Mouse (Mus musculus): ENCODE data around the gene Scamp2. TPM values are rescaled to one million over a fixed set of nuclear protein-coding genes. Genes with fewer than 3 reads are reported as not detected.

Gene Scamp2
- polyA plus RNA-seq, 1 experiment from 2014 or later: 56.2 TPM

DNA sequence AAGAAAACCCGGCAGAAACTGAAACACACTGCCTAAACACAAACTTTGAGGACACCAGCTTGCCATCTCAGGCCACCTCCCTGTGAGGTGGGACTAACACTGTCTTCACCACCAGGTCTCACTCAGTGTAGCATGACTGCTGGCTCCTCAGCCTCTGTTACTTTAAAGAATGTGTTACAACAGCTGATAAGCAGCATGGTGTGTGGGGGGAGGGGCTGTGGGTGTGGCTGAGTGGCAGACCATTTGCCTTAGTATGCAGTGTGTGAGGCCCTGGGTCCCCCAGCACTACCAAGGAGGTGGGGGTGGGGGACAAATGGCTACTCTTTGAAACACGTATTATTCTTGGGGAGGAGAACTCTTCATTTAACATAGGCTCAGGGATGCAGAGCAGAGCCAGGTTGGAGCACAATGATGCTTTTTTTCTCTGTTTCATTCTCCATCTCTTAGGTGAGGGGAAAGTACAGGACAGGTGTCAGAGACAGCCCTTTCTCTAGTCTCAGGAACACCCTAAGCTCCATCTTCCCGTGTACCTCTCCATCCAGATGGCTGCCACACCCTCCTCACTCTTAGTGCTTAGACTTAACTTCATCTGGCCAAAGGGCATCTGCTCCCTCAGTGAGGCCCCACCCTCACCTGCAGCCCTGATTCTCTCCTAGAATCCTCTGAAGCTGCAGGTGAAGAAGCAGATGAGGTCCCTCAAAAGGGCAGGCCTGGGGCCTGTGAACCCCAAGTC, 40.0 kb downstream of the Scamp2 start:
- peaks cover 22% of the 10 kb centered on the region for H3K4me1 ChIP-seq

GRCm38 (mm10) chr9:57601353-57601706, 40.6 kb downstream of the Scamp2 start:
- no peaks in the 10 kb centered on the region for H3K9me3 ChIP-seq
- no peak overlapping the region for H3K4me3 ChIP-seq
- no peak for ATAC-seq (ENCODE audit: insufficient number of reproducible peaks, insufficient read depth, low FRiP score, low TSS enrichment)
- peaks cover 12% of the 10 kb centered on the region; the same call in 1 of the 2 replicates for H3K27me3 ChIP-seq
- H3K36me3 ChIP-seq: no peaks in the 10 kb centered on the region
- peaks cover 25% of the 10 kb centered on the region for H3K4me1 ChIP-seq
- H3K27ac ChIP-seq: no peak overlapping the region
- no peak overlapping the region for H3K4me2 ChIP-seq (replicated peaks)
- 47% methylated on average over 2 of the region's 2 CpGs for WGBS
- no peak overlapping the region for H3K9ac ChIP-seq

More for the DNA sequence above, 40.0 kb downstream of the Scamp2 start:
- Histone ChIP-seq H3K27me3 (peaks cover 7% of the 10 kb centered on the region; the same call in 1 of the 2 replicates), H3K27ac (no peak overlapping the region), H3K4me3 (no peak overlapping the region), H3K4me2 (replicated peaks) (no peak overlapping the region), H3K9ac (no peak overlapping the region), H3K9me3 (no peaks in the 10 kb centered on the region), H3K36me3 (no peaks in the 10 kb centered on the region)
- ATAC-seq (ENCODE audit: insufficient number of reproducible peaks, insufficient read depth, low FRiP score, low TSS enrichment): no peak
- 14% methylated on average over 3 of the region's 3 CpGs for WGBS

- H3K27ac ChIP-seq: no peak overlapping the region
- peaks cover 12% of the 10 kb centered on the region; the same call in 1 of the 2 replicates for H3K27me3 ChIP-seq
- H3K4me3 ChIP-seq: no peak overlapping the region
- H3K9ac ChIP-seq: no peak overlapping the region
- H3K36me3 ChIP-seq: no peaks in the 10 kb centered on the region
- ATAC-seq (ENCODE audit: insufficient number of reproducible peaks, insufficient read depth, low FRiP score, low TSS enrichment): no peak
- peaks cover 30% of the 10 kb centered on the region for H3K4me1 ChIP-seq
- 63% methylated on average over 8 of the region's 8 CpGs for WGBS
- no peak overlapping the region for H3K4me2 ChIP-seq (replicated peaks)
- no peaks in the 10 kb centered on the region for H3K9me3 ChIP-seq
Measured at GRCm38 (mm10) chr9:57602098-57602497, 41.4 kb downstream of the Scamp2 start.

GRCm38 (mm10) chr9:57604875-57605274, 44.1 kb downstream of the Scamp2 start:
- no peaks in the 10 kb centered on the region for H3K36me3 ChIP-seq
- no peak for ATAC-seq (ENCODE audit: insufficient number of reproducible peaks, insufficient read depth, low FRiP score, low TSS enrichment)
- WGBS: 77% methylated on average over 4 of the region's 4 CpGs

DNA sequence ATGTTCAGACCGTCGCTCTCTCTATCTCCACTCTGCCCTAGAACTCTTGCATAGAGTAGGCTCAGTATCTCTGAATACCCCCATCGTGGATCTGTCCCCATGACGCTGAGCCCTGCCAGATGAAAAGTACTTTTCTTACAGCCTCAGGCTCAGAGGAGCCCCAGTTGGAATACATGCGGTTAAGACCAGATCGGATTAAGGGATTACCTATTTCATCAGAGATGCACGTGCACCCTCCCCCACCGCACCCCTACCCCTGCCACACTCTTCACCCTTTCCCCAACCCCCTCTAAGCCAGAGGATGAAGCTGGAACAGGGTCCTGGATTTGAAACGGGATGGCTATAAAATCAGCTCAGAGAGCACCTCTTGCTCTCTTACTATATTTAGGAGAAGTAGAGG, 44.8 kb downstream of the Scamp2 start:
- 12% methylated on average over 9 of the region's 9 CpGs for WGBS
- Histone ChIP-seq H3K36me3 (no peaks in the 10 kb centered on the region), H3K4me3 (no peak overlapping the region), H3K9ac (no peak overlapping the region), H3K4me1 (peaks cover 14% of the 10 kb centered on the region), H3K9me3 (no peaks in the 10 kb centered on the region), H3K27ac (no peak overlapping the region), H3K4me2 (replicated peaks) (no peak overlapping the region), H3K27me3 (peaks cover 12% of the 10 kb centered on the region; the same call in 1 of the 2 replicates)
- ATAC-seq (ENCODE audit: insufficient number of reproducible peaks, insufficient read depth, low FRiP score, low TSS enrichment): no peak

More at GRCm38 (mm10) chr9:57604875-57605274, 44.1 kb downstream of the Scamp2 start:
- Histone ChIP-seq H3K4me2 (replicated peaks) (no peak overlapping the region), H3K9ac (no peak overlapping the region), H3K27me3 (peaks cover 12% of the 10 kb centered on the region; the same call in 1 of the 2 replicates), H3K27ac (no peak overlapping the region), H3K4me3 (no peak overlapping the region), H3K9me3 (no peaks in the 10 kb centered on the region), H3K4me1 (peaks cover 18% of the 10 kb centered on the region)

DNA sequence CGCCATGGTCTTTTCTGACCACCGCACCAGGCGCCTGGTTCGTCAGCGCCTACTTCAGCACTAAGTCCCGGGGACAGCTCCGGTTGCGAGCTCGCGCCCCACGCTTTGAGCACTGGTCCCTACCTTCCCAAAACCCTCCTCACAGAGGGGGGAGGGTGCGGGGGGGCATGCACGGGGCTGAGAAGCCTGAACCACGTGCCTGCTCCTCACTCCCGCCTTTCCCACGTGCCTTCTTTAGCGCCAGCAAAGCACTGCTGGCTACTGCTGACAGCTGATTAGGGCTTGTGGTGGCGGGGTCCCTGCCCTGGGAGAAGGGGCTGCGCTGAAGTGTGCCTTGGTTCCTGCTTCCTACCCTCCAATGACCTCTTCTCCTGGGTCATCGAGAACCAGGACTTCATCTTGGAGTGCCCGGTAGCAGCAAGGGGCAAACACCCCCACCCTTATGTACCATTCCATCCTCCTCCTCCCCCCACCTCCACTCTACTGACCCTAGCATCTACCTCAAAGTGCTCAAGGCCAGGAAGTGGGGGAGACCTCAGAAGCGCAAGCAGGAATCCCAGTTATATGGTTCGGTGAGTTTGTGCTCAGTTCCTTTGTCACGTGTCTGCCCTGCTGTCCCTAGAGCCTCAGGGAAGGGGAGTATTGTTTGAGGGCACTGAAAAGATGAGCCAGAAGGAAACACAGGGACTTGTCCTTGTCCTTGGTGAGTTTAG, 45.6 kb downstream of the Scamp2 start, which contains the start of gene Cplx3:
Gene Cplx3, minus strand, starts transcription at position 143 of the 713 bp plus-strand sequence.
- Histone ChIP-seq H3K4me3 (no peak within 1 kb of the TSS), H3K9me3 (no peaks in the 10 kb centered on the region), H3K36me3 (no peaks in the 10 kb centered on the region), H3K4me1 (peaks cover 9% of the 10 kb centered on the region; the same call in 1 of the 2 replicates), H3K27ac (no peak within 1 kb of the TSS), H3K27me3 (peaks cover 12% of the 10 kb centered on the region; the same call in 1 of the 2 replicates), H3K9ac (no peak within 1 kb of the TSS), H3K4me2 (replicated peaks) (peak within 1 kb of the TSS; percentile 29)
- WGBS: 5% methylated on average over 24 of the region's 24 CpGs
- ATAC-seq (ENCODE audit: insufficient number of reproducible peaks, insufficient read depth, low FRiP score, low TSS enrichment): peak; percentile 82; the same call in 1 of the 2 replicates

DNA sequence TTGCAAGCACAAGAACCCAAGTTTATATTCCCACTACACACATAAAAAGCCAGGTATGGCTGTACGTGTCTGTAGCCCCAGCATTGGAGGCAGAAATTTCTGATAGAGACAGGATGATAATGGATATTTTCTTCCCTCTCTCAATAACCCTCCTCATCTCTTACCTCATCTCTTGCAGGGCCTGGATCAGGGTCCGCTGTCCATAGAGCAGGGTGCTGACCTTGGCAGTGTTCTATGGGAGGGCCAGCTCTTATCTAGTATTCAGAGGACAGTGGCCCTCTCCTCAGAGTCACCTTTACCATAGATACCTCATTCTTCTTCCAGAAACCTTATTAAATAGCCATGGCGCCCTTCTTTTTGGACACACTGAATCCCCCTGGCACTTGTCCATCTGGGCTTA, 49.1 kb downstream of the Scamp2 start:
- no peaks in the 10 kb centered on the region for H3K36me3 ChIP-seq
- ATAC-seq (ENCODE audit: insufficient number of reproducible peaks, insufficient read depth, low FRiP score, low TSS enrichment): no peak
- no peak overlapping the region for H3K4me2 ChIP-seq (replicated peaks)
- no peak overlapping the region for H3K4me3 ChIP-seq
- 56% methylated on average over 3 of the region's 3 CpGs for WGBS
- H3K27ac ChIP-seq: no peak overlapping the region
- H3K27me3 ChIP-seq: peaks cover 7% of the 10 kb centered on the region; the same call in 1 of the 2 replicates
- H3K9me3 ChIP-seq: no peaks in the 10 kb centered on the region
- peaks cover 9% of the 10 kb centered on the region; the same call in 1 of the 2 replicates for H3K4me1 ChIP-seq
- no peak overlapping the region for H3K9ac ChIP-seq

DNA sequence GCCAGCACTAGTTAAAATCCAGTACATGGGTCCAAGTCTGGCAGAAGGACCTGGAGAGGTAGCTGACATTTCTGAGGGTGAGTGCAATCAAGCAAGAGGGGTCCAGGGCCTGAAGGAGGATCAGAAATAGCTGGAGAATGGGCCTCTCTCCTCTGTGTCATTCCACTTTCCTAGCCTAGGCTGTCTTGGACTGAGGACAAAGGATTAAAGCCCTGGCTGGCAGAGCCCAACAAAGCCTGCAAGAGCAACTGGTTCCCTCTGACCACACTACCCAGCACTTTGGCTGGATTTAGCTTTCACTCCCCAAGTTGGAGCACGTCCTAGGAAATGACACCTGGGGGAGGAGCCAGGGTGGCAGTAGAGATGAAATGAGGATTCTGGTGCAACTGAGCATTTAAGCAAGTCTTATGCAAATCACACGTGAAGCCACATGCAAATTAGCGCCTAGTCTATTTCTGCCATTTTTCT, 49.6 kb downstream of the Scamp2 start:
- H3K9ac ChIP-seq: no peak overlapping the region
- no peak overlapping the region for H3K4me2 ChIP-seq (replicated peaks)
- peaks cover 9% of the 10 kb centered on the region; the same call in 1 of the 2 replicates for H3K4me1 ChIP-seq
- H3K4me3 ChIP-seq: no peak overlapping the region
- H3K27ac ChIP-seq: no peak overlapping the region
- no peak for ATAC-seq (ENCODE audit: insufficient number of reproducible peaks, insufficient read depth, low FRiP score, low TSS enrichment)
- peaks cover 5% of the 10 kb centered on the region; the same call in 1 of the 2 replicates for H3K27me3 ChIP-seq
- 54% methylated on average over 3 of the region's 3 CpGs for WGBS
- H3K36me3 ChIP-seq: no peaks in the 10 kb centered on the region
- H3K9me3 ChIP-seq: no peaks in the 10 kb centered on the region

DNA sequence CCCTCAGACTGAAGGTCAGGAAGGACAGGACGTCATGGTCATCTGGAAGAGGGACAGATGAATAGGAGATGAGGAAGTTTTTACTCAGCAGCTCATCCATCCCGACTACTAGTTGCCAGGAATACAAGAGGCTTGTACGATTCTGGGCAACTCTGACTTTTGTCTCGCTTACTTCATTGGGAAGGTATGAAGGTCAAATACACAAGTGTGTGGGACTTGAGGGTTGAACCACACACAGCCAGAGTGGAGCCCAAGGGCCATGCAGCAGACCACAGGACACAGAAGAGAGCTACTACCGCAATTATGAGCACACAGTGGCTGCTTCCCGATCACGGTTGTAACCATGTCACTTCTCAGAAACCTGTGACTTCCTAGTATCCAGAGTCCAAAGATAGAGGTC, 51.8 kb downstream of the Scamp2 start:
- Histone ChIP-seq H3K9ac (no peak overlapping the region), H3K4me1 (no peaks in the 10 kb centered on the region), H3K4me2 (replicated peaks) (no peak overlapping the region), H3K9me3 (no peaks in the 10 kb centered on the region), H3K27me3 (no peaks in the 10 kb centered on the region), H3K4me3 (no peak overlapping the region), H3K27ac (no peak overlapping the region), H3K36me3 (no peaks in the 10 kb centered on the region)
- WGBS: 77% methylated on average over 7 of the region's 7 CpGs
- no peak for ATAC-seq (ENCODE audit: insufficient number of reproducible peaks, insufficient read depth, low FRiP score, low TSS enrichment)

- Histone ChIP-seq H3K4me1 (no peaks in the 10 kb centered on the region), H3K27me3 (no peaks in the 10 kb centered on the region), H3K4me3 (no peak overlapping the region), H3K9ac (no peak overlapping the region), H3K36me3 (no peaks in the 10 kb centered on the region), H3K9me3 (no peaks in the 10 kb centered on the region), H3K27ac (no peak overlapping the region), H3K4me2 (replicated peaks) (no peak overlapping the region)
- no peak for ATAC-seq (ENCODE audit: insufficient number of reproducible peaks, insufficient read depth, low FRiP score, low TSS enrichment)
- WGBS: 90% methylated on average over 7 of the region's 7 CpGs
Measured at GRCm38 (mm10) chr9:57613975-57614374, 53.2 kb downstream of the Scamp2 start.

GRCm38 (mm10) chr9:57614786-57615185, 54.0 kb downstream of the Scamp2 start:
- Histone ChIP-seq H3K27me3 (no peaks in the 10 kb centered on the region), H3K4me3 (no peak overlapping the region), H3K4me1 (no peaks in the 10 kb centered on the region), H3K4me2 (replicated peaks) (no peak overlapping the region), H3K36me3 (no peaks in the 10 kb centered on the region), H3K27ac (no peak overlapping the region), H3K9ac (no peak overlapping the region), H3K9me3 (no peaks in the 10 kb centered on the region)
- ATAC-seq (ENCODE audit: insufficient number of reproducible peaks, insufficient read depth, low FRiP score, low TSS enrichment): no peak
- WGBS: 79% methylated on average over 4 of the region's 4 CpGs

All from embryonic facial prominence, embryonic 12.5 days (tissue).